Mouse (Mus musculus): Measurements from ENCODE around the gene Acsl3.

GRCm38 (mm10) chr1:78737646-78738045 is 80.0 kb downstream of the Acsl3 start:
- no peak for TF ChIP-seq CTCF (IDR thresholded peaks at IDR 0.05; ENCODE audit: control insufficient read depth, insufficient read depth, insufficient replicate concordance, low read depth, low read length)
- no peak for TF ChIP-seq POLR2A (IDR thresholded peaks at IDR 0.05; ENCODE audit: control insufficient read depth, low read depth, low read length)

Measured in testis, adult 2 months (tissue).